Mouse (Mus musculus): ENCODE data around the gene Smcr8. TPM values are rescaled to one million over a fixed set of nuclear protein-coding genes. Genes with fewer than 3 reads are reported as not detected.

Smcr8 gene
- total RNA-seq, 2 experiments from 2014 or later = 11.2 to 16.7 TPM

- intact Hi-C loops (cut with DNase I; ENCODE audit: low total_unique reads) = loop anchor here (10.0 kb wide), 1 partner anchor 133 kb away; the partner anchor contains the start of gene Llgl1
- no peak for DNase-seq
These were observed 50.1 kb downstream of the Smcr8 start for GRCm38 (mm10) chr11:60827241-60827945.

DNA sequence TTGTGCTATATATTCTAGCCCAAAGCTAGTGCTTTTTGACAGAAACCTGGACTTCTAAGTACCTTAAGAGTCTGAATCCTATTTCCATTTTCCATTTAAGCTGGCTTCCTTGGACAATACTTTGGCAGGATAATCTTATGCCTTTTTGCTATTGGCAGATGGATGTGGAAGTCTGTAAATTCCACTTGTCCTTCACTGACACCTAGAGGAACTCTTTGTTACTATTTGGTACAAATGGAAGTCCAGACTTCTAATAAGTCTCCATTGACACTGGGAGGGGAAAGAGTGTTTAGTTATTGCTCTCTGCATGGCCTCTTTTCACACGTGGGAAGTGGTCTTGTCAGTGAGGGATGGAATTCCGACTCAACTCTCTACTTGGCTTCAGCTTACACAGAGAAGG lies 51.6 kb downstream of the Smcr8 start:
- DNase-seq = no peak
- intact Hi-C loops (cut with DNase I; ENCODE audit: low total_unique reads) = loop anchor here (10.0 kb wide), 1 partner anchor 134 kb away; the partner anchor contains the start of gene Llgl1

DNA sequence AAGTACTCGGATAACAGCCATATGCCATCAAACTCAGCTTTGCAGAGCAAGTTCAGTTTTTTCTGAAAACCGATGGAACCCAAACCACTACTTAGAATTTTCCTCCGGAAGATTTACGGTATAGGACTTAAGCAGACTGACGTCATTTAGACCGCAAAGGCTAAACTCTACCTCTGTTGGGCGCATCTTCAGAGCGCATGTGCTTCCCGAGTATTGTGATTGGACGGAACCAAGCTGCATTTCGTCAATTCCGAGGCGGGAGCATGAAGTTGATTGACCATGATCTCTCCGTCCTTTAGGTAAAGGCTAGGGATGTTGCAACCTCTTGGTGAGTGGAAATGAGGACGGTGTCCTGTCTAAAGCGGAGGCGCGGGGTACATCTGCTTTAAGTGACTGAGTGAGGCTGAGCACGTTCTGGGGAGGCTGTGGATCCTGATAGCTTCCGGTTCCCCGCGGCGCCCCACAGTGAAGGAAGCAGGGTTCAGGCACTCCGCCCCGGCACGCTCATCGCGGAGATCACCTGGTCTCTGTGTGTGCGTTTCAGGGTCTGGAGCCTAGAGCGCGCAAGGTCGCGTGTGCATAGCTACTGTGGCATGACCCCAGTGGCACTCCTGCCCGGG lies 53.2 kb downstream of the Smcr8 start, which contains the start of gene Dhrs7b:
Gene Dhrs7b, plus strand, starts transcription at position 199 of the 620 bp plus-strand sequence.
- peak; percentile 73 for DNase-seq
- intact Hi-C loops (cut with DNase I; ENCODE audit: low total_unique reads) = no loop called here

GRCm38 (mm10) chr11:60836897-60837296 lies 59.6 kb downstream of the Smcr8 start:
- no peak for DNase-seq
- intact Hi-C loops (cut with DNase I; ENCODE audit: low total_unique reads) = no loop called here

Small RNAs within 50 kb of the gene (microRNA-seq; reads per million reads assigned to microRNA genes)
- gene Mir5100 = 0.64 to 2.5 reads per million in 2 experiments

Other genes starting within 250 kb of the Smcr8 start
- 10 to 100 TPM; 72.1 TPM for gene Alkbh5, start 241.1 kb upstream of the Smcr8 start, total RNA-seq (2021)
- 10 to 100 TPM; 12.1 to 14.5 TPM for gene Llgl1, start 77.8 kb upstream of the Smcr8 start, total RNA-seq (2021)
- gene Flii, start 50.3 kb upstream of the Smcr8 start, total RNA-seq (2021) = 10 to 100 TPM; 87.8 to 90.9 TPM
- gene Mief2, start 49.1 kb upstream of the Smcr8 start, total RNA-seq (2021) = 10 to 100 TPM; 82.5 to 88.4 TPM
- 1 to 10 TPM; 3.8 to 4.5 TPM for gene Top3a, start 159 bp upstream of the Smcr8 start, total RNA-seq (2021)
- gene Shmt1, start 34.2 kb downstream of the Smcr8 start, total RNA-seq (2021) = 10 to 100 TPM; 19.3 to 21.3 TPM
- gene Dhrs7b, start 53.1 kb downstream of the Smcr8 start, total RNA-seq (2021) = 10 to 100 TPM; 16.9 to 19.9 TPM
- 10 to 100 TPM; 35.6 to 38.0 TPM for gene Tmem11, start 101.7 kb downstream of the Smcr8 start, total RNA-seq (2021)
- 10 to 100 TPM; 10.6 to 11.9 TPM for gene Natd1, start 137.2 kb downstream of the Smcr8 start, total RNA-seq (2021)
- gene Map2k3, start 154.5 kb downstream of the Smcr8 start, total RNA-seq (2021) = 100 to 1,000 TPM; 144 to 173 TPM
- gene Kcnj12, start 245.0 kb downstream of the Smcr8 start, total RNA-seq (2021) = 10 to 100 TPM; 37.4 to 59.8 TPM

All from gastrocnemius, postnatal 14 days (tissue).